Mouse (Mus musculus) layer of hippocampus, adult 2 months (tissue): ENCODE results near the gene Alx3. TPM values are rescaled to one million over a fixed set of nuclear protein-coding genes. Genes with fewer than 3 reads are reported as not detected.
"Not testable (repeated sequence)": the region's sequence is repeated elsewhere in the genome, so short reads cannot be mapped to it uniquely, and the experiment has no call there.

ENCODE experiments used
- DNase-seq, 2 experiments: peaks; one replicate each; pipeline ENCODE4 v3.0.0; 2022; ENCODE audit warnings: low spot score in 2 of 2
- H3K27ac ChIP-seq: fragments of 200-600 bp; 2 replicates; pipeline ENCODE4 v1.8.1; 2022
- H3K4me3 ChIP-seq: fragments of 200-600 bp; 2 replicates; pipeline ENCODE4 v1.8.1; 2022; ENCODE audit warnings: mild to moderate bottlenecking
- CTCF ChIP-seq: fragments of 200-600 bp; conservative IDR thresholded peaks from 2 replicates; pipeline ENCODE4 v1.8.1; 2022; ENCODE audit warnings: antibody characterized with exemption, mild to moderate bottlenecking, moderate library complexity
- total RNA-seq, 2 experiments: library from RNA; stranded (reverse); gene quantifications; 2 replicates each; pipeline ENCODE4 v1.2.3; 2021

The Alx3 gene
- total RNA-seq, 2 experiments from 2014 or later, result 0.56 to 0.84 TPM

DNA sequence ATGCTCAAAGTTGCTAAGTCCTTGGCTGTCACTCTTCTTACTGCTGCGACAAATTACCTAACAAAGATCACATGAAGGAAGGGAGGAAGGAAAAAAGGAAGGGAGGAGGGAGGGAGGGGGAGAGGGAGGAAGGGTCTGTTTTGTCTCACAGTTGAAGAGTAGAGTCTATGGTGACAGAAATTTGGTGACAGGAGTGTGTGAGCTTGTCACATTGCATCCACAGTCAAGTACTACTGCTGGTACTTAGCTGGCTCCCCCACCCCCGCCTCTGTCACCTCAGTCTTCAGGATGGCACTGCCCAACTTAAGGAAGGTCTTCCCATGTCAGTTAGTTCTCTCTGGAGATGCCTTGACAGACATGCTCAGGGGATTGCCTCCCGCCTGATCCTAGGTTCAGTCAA lies 41.4 kb downstream of the Alx3 start:
- Histone ChIP-seq H3K4me3 (no peak overlapping the region), H3K27ac (no peak overlapping the region)
- DNase-seq, result no peak
- TF ChIP-seq CTCF, result no peak

DNA sequence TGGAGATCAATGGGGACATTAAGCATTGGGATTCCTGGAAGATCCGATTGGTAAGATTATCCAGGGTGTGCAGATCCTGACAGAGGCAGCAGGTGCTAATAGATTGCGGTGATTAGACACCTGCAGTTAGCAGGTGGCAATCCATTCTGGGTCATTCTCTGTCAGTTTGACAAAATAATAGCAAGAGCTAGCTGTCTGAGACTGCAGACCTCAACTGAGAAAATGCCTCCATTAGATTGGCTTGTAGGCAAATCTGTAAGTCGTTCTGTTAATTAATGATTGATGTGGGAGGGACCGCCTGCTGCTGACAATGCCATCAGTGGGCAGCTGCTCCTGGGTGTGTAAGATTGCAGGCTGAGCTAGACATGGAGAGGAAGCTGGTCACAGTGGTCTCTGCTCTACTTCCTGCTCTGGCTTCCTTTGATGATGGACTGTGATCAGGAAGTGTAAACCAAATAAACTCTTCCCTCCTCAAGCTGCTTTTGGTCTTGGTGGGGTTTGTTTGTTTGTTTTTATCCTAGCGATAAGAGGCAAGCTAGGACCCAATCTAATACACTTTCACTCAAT lies 42.9 kb downstream of the Alx3 start:
- TF ChIP-seq CTCF, result no peak
- no peak for DNase-seq

DNA sequence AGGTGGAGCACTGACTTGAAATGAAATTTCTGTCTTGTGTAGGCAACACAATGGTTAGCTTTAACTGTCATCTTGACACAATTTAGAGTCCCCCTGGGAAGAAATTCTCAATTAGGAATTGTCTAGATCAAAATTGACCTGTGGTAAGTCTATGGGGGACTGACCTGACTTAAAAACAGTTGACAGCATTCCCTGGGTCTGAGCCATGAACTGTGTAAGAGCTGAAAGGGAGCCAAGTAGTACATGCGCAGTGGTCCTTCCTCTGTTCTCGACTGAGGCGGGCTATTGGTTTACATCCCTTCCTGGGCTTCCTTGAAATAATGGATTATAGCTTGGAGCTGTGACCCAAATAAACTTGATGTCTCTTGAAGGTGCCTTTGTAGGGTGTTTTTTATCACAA lies 52.1 kb downstream of the Alx3 start:
- DNase-seq, result no peak
- Histone ChIP-seq H3K4me3 (no peak overlapping the region), H3K27ac (no peak overlapping the region)
- TF ChIP-seq CTCF, result no peak

More for the DNA sequence above, 42.9 kb downstream of the Alx3 start:
- no peak overlapping the region for H3K27ac ChIP-seq
- H3K4me3 ChIP-seq, result no peak overlapping the region

DNA sequence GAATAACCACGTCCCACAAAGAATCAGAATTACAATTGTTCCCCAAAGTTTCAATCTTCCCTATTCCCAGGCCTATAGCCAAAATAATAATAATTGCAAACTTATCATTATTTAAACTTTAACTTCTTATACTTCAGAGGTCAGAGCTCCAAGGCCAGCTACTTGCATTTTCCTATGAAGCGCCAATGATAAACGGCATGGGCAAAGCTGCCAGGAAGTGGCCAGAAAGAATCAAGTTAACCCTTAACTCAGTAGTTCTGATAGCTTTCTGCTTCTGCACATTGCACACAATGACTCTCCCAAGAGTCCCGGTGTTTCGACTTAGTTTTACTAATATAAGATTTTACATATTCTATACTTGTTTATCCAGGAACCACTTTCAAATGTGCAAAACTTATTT lies 55.4 kb downstream of the Alx3 start:
- not testable (repeated sequence) for H3K27ac ChIP-seq, H3K4me3 ChIP-seq, DNase-seq

DNA sequence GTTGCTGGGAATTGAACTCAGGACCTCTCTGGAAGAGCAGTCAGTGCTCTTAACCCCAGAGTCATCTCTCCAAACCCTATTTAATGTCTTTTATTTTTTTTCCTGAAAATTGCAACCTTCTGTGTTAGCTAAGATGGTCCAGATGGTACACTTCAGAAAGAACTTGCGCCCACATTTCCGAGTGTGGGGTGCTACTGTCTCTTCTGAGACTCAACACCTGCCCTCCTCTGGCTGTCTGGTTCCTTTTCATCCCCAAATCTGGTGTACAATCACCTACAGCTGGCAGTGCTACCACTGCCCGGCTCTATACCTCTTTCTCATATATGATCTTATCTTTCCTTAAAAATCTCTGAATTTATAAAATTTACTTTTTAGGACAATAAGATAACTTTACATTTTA lies 58.1 kb downstream of the Alx3 start:
- no peak for DNase-seq
- TF ChIP-seq CTCF, result no peak
- no peak overlapping the region for H3K4me3 ChIP-seq
- no peak overlapping the region for H3K27ac ChIP-seq

DNA sequence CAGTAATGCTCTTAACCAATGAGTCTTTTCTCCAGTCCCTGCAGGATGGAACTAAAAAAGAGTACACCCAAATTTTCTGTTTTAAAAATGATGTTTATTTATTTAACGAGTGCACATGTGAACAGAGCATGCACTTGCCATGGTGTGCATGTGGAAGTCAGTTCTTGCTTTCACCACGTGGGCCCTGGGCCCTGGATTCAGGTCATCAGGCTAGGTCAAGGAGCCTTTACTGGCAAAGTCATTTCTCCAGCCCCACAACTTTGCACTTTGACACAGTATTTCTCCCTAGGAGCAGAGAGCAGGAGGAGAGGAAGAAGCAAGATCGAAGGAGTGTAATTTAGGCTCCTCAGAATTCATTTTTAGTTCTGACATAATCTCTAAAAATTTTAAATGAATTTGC lies 60.0 kb downstream of the Alx3 start:
- no peak for DNase-seq
- H3K4me3 ChIP-seq, result no peak overlapping the region
- no peak for TF ChIP-seq CTCF
- no peak overlapping the region for H3K27ac ChIP-seq

Other genes starting within 250 kb of the Alx3 start
- gene Kcnc4, start 135.5 kb upstream of the Alx3 start, total RNA-seq, result 10 to 100 TPM; 59.1 to 62.3 TPM
- gene Slc6a17, start 77.0 kb upstream of the Alx3 start, total RNA-seq, result 100 to 1,000 TPM; 276 to 290 TPM
- gene Ubl4b, start 40.0 kb upstream of the Alx3 start, total RNA-seq, result not detected
- gene Gm10961, start 36.3 kb downstream of the Alx3 start, total RNA-seq, result not detected
- gene Strip1, start 36.7 kb downstream of the Alx3 start, total RNA-seq, result 10 to 100 TPM; 74.5 to 79.2 TPM
- gene Ahcyl1, start 101.5 kb downstream of the Alx3 start, total RNA-seq, result 100 to 1,000 TPM; 338 to 346 TPM
- gene Csf1, start 165.4 kb downstream of the Alx3 start, total RNA-seq, result 10 to 100 TPM; 20.4 to 20.5 TPM